In genomic region chr2:25391266-25391665, GRCm38 (mm10) we compare ENCODE assay signal across 29 mouse cellular contexts. TPM values are rescaled to one million over a fixed set of nuclear protein-coding genes. Genes with fewer than 3 reads are reported as not detected.
"Had no signal": no experiment of that assay in that cellular context is flagged by ENCODE, and none has a peak within 500 bp of the region (broad histone marks: within the 10 kb centered on the region; RNA-seq: fewer than 3 reads in every experiment).

No protein-coding gene starts in this region.

- H3K27ac ChIP-seq: kidney, embryonic 15.5 days; left cerebral cortex, adult 2 months; limb, embryonic 10.5 days; limb, embryonic 13.5 days; liver, embryonic 12.5 days; liver, embryonic 15.5 days; lung, embryonic 15.5 days; midbrain, embryonic 10.5 days; midbrain, embryonic 13.5 days; neural tube, embryonic 13.5 days; stomach, postnatal 0 days had no signal

- H3K9me3 ChIP-seq: kidney, embryonic 15.5 days; limb, embryonic 10.5 days; limb, embryonic 13.5 days; liver, embryonic 12.5 days; liver, embryonic 15.5 days; lung, embryonic 15.5 days; megakaryocyte, embryonic 14.5 days; midbrain, embryonic 10.5 days; midbrain, embryonic 13.5 days; neural tube, embryonic 13.5 days had no signal

- H3K9ac ChIP-seq: kidney, embryonic 15.5 days; limb, embryonic 13.5 days; liver, embryonic 12.5 days; liver, embryonic 15.5 days; lung, embryonic 15.5 days; midbrain, embryonic 13.5 days; neural tube, embryonic 13.5 days had no signal

- H3K36me3 ChIP-seq: kidney, embryonic 15.5 days; limb, embryonic 10.5 days; limb, embryonic 13.5 days; liver, embryonic 12.5 days; liver, embryonic 15.5 days; lung, embryonic 15.5 days; midbrain, embryonic 10.5 days; midbrain, embryonic 13.5 days; neural tube, embryonic 13.5 days had no signal

- DNase-seq: kidney, adult 8-10 months; kidney, postnatal 10 days; kidney, postnatal 36 days; layer of hippocampus, postnatal 36 days; liver; lung, adult 18-20 months; lung, postnatal 10 days; lung, postnatal 36 days; right cerebral cortex, adult 18-20 months; right cerebral cortex, postnatal 14 days; right cerebral cortex, postnatal 4 days; thymus, adult 18-20 months; thymus, postnatal 36 days had no signal

- H3K4me2 ChIP-seq: kidney, embryonic 15.5 days; limb, embryonic 13.5 days; liver, embryonic 12.5 days; liver, embryonic 15.5 days; lung, embryonic 15.5 days; midbrain, embryonic 13.5 days; neural tube, embryonic 13.5 days had no signal

- H3K4me3 ChIP-seq: kidney, embryonic 15.5 days; left cerebral cortex, adult 2 months; limb, embryonic 10.5 days; limb, embryonic 13.5 days; liver, embryonic 12.5 days; liver, embryonic 15.5 days; lung, embryonic 15.5 days; megakaryocyte, embryonic 14.5 days; midbrain, embryonic 10.5 days; midbrain, embryonic 13.5 days; myocyte; neural tube, embryonic 13.5 days had no signal

- ATAC-seq: liver, embryonic 12.5 days; midbrain, embryonic 13.5 days; midbrain, embryonic 16.5 days had no signal

RNA-seq across cellular contexts. Expression of gene Entpd2, which starts 4.4 kb away (rescaled TPM):
- total RNA-seq: monocyte, adult 5-6 weeks; neutrophil, adult 5-6 weeks had no signal
- polyA plus RNA-seq: limb, embryonic 10.5 days; midbrain, embryonic 10.5 days had no signal

RNA-seq across cellular contexts. Expression of gene Npdc1, which starts 7.9 kb away (rescaled TPM):
- total RNA-seq: monocyte, adult 5-6 weeks; neutrophil, adult 5-6 weeks had no signal

RNA-seq across cellular contexts. Expression of gene Sapcd2, which starts 19.1 kb away (rescaled TPM):
- total RNA-seq: neutrophil, adult 5-6 weeks had no signal

RNA-seq across cellular contexts. Expression of gene Fut7, which starts 31.8 kb away (rescaled TPM):
- polyA plus RNA-seq: limb, embryonic 10.5 days; midbrain, embryonic 10.5 days; midbrain, embryonic 13.5 days; stomach, postnatal 0 days had no signal
